Mouse (Mus musculus): ENCODE measurements around the gene Fam32a. TPM values are rescaled to one million over a fixed set of nuclear protein-coding genes. Genes with fewer than 3 reads are reported as not detected.

The Fam32a gene
- polyA plus RNA-seq, 1 experiment = 40.7 TPM

- Histone ChIP-seq H3K4me3 (ENCODE audit: insufficient read depth, poor library complexity, severe bottlenecking) (no peak overlapping the region), H3K79me2 (ENCODE audit: control insufficient read depth, insufficient read depth) (no peaks in the 10 kb centered on the region), H3K36me3 (ENCODE audit: control insufficient read depth, insufficient read depth) (no peaks in the 10 kb centered on the region), H3K79me3 (ENCODE audit: low read depth) (no peaks in the 10 kb centered on the region), H3ac (ENCODE audit: control insufficient read depth, insufficient read length, low read depth) (no peak overlapping the region), H3K27me3 (ENCODE audit: control insufficient read depth, insufficient read depth, insufficient read length) (peaks cover 5% of the 10 kb centered on the region)
- TF ChIP-seq CEBPB (IDR thresholded peaks at IDR 0.05; ENCODE audit: low read depth) (no peak), FOSL1 (IDR thresholded peaks at IDR 0.05; ENCODE audit: insufficient read depth, low read length, poor library complexity, severe bottlenecking) (no peak), MYOG (IDR thresholded peaks at IDR 0.05; ENCODE audit: control insufficient read depth, extremely low read depth, insufficient read length) (no peak), USF1 (IDR thresholded peaks at IDR 0.05; ENCODE audit: low read depth) (no peak), MYOD1 (IDR thresholded peaks at IDR 0.05; ENCODE audit: control insufficient read depth, insufficient read length, low read depth) (no peak), MAX (IDR thresholded peaks at IDR 0.05) (no peak), CTCF (IDR thresholded peaks at IDR 0.05; ENCODE audit: control insufficient read depth, insufficient read depth, insufficient read length) (no peak)
Observed at GRCm38 (mm10) chr8:72271051-72271660, 51.6 kb downstream of the Fam32a start.

GRCm38 (mm10) chr8:72271691-72272090 lies 52.2 kb downstream of the Fam32a start:
- H3K79me3 ChIP-seq (ENCODE audit: low read depth) = no peaks in the 10 kb centered on the region
- peaks cover 5% of the 10 kb centered on the region for H3K27me3 ChIP-seq (ENCODE audit: control insufficient read depth, insufficient read depth, insufficient read length)
- no peaks in the 10 kb centered on the region for H3K36me3 ChIP-seq (ENCODE audit: control insufficient read depth, insufficient read depth)
- H3ac ChIP-seq (ENCODE audit: control insufficient read depth, insufficient read length, low read depth) = no peak overlapping the region
- no peak overlapping the region for H3K4me3 ChIP-seq (ENCODE audit: insufficient read depth, poor library complexity, severe bottlenecking)
- H3K79me2 ChIP-seq (ENCODE audit: control insufficient read depth, insufficient read depth) = no peaks in the 10 kb centered on the region
- TF ChIP-seq CTCF (IDR thresholded peaks at IDR 0.05; ENCODE audit: control insufficient read depth, insufficient read depth, insufficient read length) (no peak), MYOG (IDR thresholded peaks at IDR 0.05; ENCODE audit: control insufficient read depth, extremely low read depth, insufficient read length) (no peak), CEBPB (IDR thresholded peaks at IDR 0.05; ENCODE audit: low read depth) (no peak)

- H3K79me3 ChIP-seq (ENCODE audit: low read depth) = no peaks in the 10 kb centered on the region
- H3ac ChIP-seq (ENCODE audit: control insufficient read depth, insufficient read length, low read depth) = no peak overlapping the region
- TF ChIP-seq FOSL1 (IDR thresholded peaks at IDR 0.05; ENCODE audit: insufficient read depth, low read length, poor library complexity, severe bottlenecking) (no peak), CTCF (IDR thresholded peaks at IDR 0.05; ENCODE audit: control insufficient read depth, insufficient read depth, insufficient read length) (peak; percentile 71)
- no peaks in the 10 kb centered on the region for H3K79me2 ChIP-seq (ENCODE audit: control insufficient read depth, insufficient read depth)
- H3K4me3 ChIP-seq (ENCODE audit: insufficient read depth, poor library complexity, severe bottlenecking) = no peak overlapping the region
- peaks cover 5% of the 10 kb centered on the region for H3K27me3 ChIP-seq (ENCODE audit: control insufficient read depth, insufficient read depth, insufficient read length)
- no peaks in the 10 kb centered on the region for H3K36me3 ChIP-seq (ENCODE audit: control insufficient read depth, insufficient read depth)
Observed at GRCm38 (mm10) chr8:72272361-72272760, 52.8 kb downstream of the Fam32a start.

- Histone ChIP-seq H3K4me3 (ENCODE audit: insufficient read depth, poor library complexity, severe bottlenecking) (no peak overlapping the region), H3ac (ENCODE audit: control insufficient read depth, insufficient read length, low read depth) (no peak overlapping the region), H3K36me3 (ENCODE audit: control insufficient read depth, insufficient read depth) (no peaks in the 10 kb centered on the region), H3K27me3 (ENCODE audit: control insufficient read depth, insufficient read depth, insufficient read length) (peaks cover 5% of the 10 kb centered on the region), H3K79me3 (ENCODE audit: low read depth) (no peaks in the 10 kb centered on the region), H3K79me2 (ENCODE audit: control insufficient read depth, insufficient read depth) (no peaks in the 10 kb centered on the region)
- TF ChIP-seq CEBPB (IDR thresholded peaks at IDR 0.05; ENCODE audit: low read depth) = no peak
- no peak for TF ChIP-seq USF1 (IDR thresholded peaks at IDR 0.05; ENCODE audit: low read depth)
- no peak for TF ChIP-seq MYOD1 (IDR thresholded peaks at IDR 0.05; ENCODE audit: control insufficient read depth, insufficient read length, low read depth)
- no peak for TF ChIP-seq MYOG (IDR thresholded peaks at IDR 0.05; ENCODE audit: control insufficient read depth, extremely low read depth, insufficient read length)
- TF ChIP-seq MAX (IDR thresholded peaks at IDR 0.05) = no peak
- no peak for TF ChIP-seq FOSL1 (IDR thresholded peaks at IDR 0.05; ENCODE audit: insufficient read depth, low read length, poor library complexity, severe bottlenecking)
Observed at GRCm38 (mm10) chr8:72273111-72273770, 53.7 kb downstream of the Fam32a start.

- TF ChIP-seq MYOD1 (IDR thresholded peaks at IDR 0.05; ENCODE audit: control insufficient read depth, insufficient read length, low read depth) (no peak), MAX (IDR thresholded peaks at IDR 0.05) (no peak), CTCF (IDR thresholded peaks at IDR 0.05; ENCODE audit: control insufficient read depth, insufficient read depth, insufficient read length) (no peak)
- no peaks in the 10 kb centered on the region for H3K79me2 ChIP-seq (ENCODE audit: control insufficient read depth, insufficient read depth)
- no peak overlapping the region for H3K4me3 ChIP-seq (ENCODE audit: insufficient read depth, poor library complexity, severe bottlenecking)
- no peak overlapping the region for H3ac ChIP-seq (ENCODE audit: control insufficient read depth, insufficient read length, low read depth)
- H3K36me3 ChIP-seq (ENCODE audit: control insufficient read depth, insufficient read depth) = no peaks in the 10 kb centered on the region
- H3K27me3 ChIP-seq (ENCODE audit: control insufficient read depth, insufficient read depth, insufficient read length) = peaks cover 5% of the 10 kb centered on the region
- H3K79me3 ChIP-seq (ENCODE audit: low read depth) = no peaks in the 10 kb centered on the region
Observed at GRCm38 (mm10) chr8:72273807-72274206, 54.3 kb downstream of the Fam32a start.

Other genes with a start within 250 kb of the Fam32a start
- not detected for gene Cyp4f18, start 210.1 kb upstream of the Fam32a start, polyA plus RNA-seq (2012; fragmentation: generic; extraction: Trizol)
- gene Olfr372, start 178.5 kb upstream of the Fam32a start, polyA plus RNA-seq (2012; fragmentation: generic; extraction: Trizol) = not detected
- not detected for gene Olfr373, start 136.6 kb upstream of the Fam32a start, polyA plus RNA-seq (2012; fragmentation: generic; extraction: Trizol)
- gene Olfr374, start 112.7 kb upstream of the Fam32a start, polyA plus RNA-seq (2012; fragmentation: generic; extraction: Trizol) = 0.01 TPM
- gene Tpm4, start 84.8 kb upstream of the Fam32a start, polyA plus RNA-seq (2012; fragmentation: generic; extraction: Trizol) = 434 TPM
- gene Rab8a, start 58.5 kb upstream of the Fam32a start, polyA plus RNA-seq (2012; fragmentation: generic; extraction: Trizol) = 122 TPM
- 0.04 TPM for gene Hsh2d, start 30.1 kb upstream of the Fam32a start, polyA plus RNA-seq (2012; fragmentation: generic; extraction: Trizol)
- gene Cib3, start 6.9 kb upstream of the Fam32a start, polyA plus RNA-seq (2012; fragmentation: generic; extraction: Trizol) = not detected
- not detected for gene Gm11034, start 6.1 kb upstream of the Fam32a start, polyA plus RNA-seq (2012; fragmentation: generic; extraction: Trizol)
- 77.7 TPM for gene Ap1m1, start 20.3 kb downstream of the Fam32a start, polyA plus RNA-seq (2012; fragmentation: generic; extraction: Trizol)
- gene Gm10282, start 85.5 kb downstream of the Fam32a start, polyA plus RNA-seq (2012; fragmentation: generic; extraction: Trizol) = 107 TPM
- 9.9 TPM for gene Klf2, start 99.3 kb downstream of the Fam32a start, polyA plus RNA-seq (2012; fragmentation: generic; extraction: Trizol)
- gene Eps15l1, start 201.7 kb downstream of the Fam32a start, polyA plus RNA-seq (2012; fragmentation: generic; extraction: Trizol) = 29.4 TPM
- 1.6 TPM for gene Calr3, start 224.1 kb downstream of the Fam32a start, polyA plus RNA-seq (2012; fragmentation: generic; extraction: Trizol)
- gene 1700030K09Rik, start 224.2 kb downstream of the Fam32a start, polyA plus RNA-seq (2012; fragmentation: generic; extraction: Trizol) = 5.9 TPM

All from C2C12 (cell line).